Mouse (Mus musculus): ENCODE data around the gene H6pd. TPM values are rescaled to one million over a fixed set of nuclear protein-coding genes. Genes with fewer than 3 reads are reported as not detected.

H6pd gene
- polyA plus RNA-seq, 1 experiment from 2014 or later: 5.8 TPM

DNA sequence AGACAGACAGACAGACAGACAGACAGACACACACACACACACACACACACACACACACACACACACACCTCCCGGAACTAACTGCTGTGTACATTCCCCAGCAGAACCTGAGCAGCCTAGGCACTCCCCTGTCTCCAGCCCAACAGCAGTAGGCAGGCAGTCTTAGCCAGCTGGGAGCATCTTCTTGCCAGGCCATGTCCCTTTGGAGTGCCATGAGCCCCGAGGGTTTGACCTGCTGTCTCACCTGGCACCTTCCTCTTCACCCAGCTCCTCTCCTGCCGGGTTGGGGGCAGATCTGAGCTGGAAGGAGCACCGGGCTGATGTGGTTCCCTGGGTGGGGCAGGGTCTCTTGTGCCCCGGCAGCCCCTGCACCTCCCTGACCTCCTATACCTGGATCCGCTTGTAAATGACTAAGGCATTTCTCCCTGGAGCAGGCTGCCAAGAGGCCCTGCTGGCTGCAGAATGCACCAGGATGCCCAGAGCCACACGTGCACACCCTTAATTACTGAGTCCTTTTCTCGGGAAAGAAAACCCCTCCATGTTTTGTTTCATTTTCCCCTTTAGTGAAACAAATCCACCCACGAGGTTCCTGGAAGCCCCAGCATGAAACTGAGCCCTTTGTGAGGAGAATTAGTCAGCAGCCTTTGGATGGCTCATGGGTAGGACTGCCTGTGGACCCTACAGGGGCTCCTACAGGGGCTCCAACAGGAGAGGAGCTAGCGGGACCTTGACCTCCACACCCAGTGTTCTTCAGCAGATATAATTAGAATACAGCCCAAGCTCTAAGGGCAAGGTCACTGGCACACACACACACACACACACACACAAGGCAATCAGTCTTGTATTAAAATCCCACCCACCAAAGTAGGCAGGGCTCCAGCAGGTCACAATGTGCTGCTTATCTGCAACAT is 65.7 kb downstream of the H6pd start:
- H3K27me3 ChIP-seq (ENCODE audit: insufficient read depth, poor library complexity, severe bottlenecking): peaks cover 33% of the 10 kb centered on the region; the same call in 1 of the 2 replicates
- H3K36me3 ChIP-seq: no peaks in the 10 kb centered on the region
- H3K9me3 ChIP-seq: no peaks in the 10 kb centered on the region
- H3K4me1 ChIP-seq: peaks cover 76% of the 10 kb centered on the region
- no peak for DNase-seq (ENCODE audit: low spot score)
- peak overlapping the region; percentile 22; the same call in 1 of the 2 replicates for H3K27ac ChIP-seq
- no peak overlapping the region for H3K4me3 ChIP-seq
- WGBS: 55% methylated on average over 10 of the region's 10 CpGs

- H3K27ac ChIP-seq: 0 out of 2 replicates have a peak overlapping the region, but pooled peaks have one; percentile 16
- no peaks in the 10 kb centered on the region for H3K36me3 ChIP-seq
- WGBS: 75% methylated on average over 18 of the region's 18 CpGs
- peaks cover 73% of the 10 kb centered on the region for H3K4me1 ChIP-seq
- no peak for DNase-seq (ENCODE audit: low spot score)
- H3K27me3 ChIP-seq (ENCODE audit: insufficient read depth, poor library complexity, severe bottlenecking): peaks cover 27% of the 10 kb centered on the region; the same call in 1 of the 2 replicates
- no peaks in the 10 kb centered on the region for H3K9me3 ChIP-seq
- no peak overlapping the region for H3K4me3 ChIP-seq
These were observed 67.6 kb downstream of the H6pd start for GRCm38 (mm10) chr4:149941067-149941755.

DNA sequence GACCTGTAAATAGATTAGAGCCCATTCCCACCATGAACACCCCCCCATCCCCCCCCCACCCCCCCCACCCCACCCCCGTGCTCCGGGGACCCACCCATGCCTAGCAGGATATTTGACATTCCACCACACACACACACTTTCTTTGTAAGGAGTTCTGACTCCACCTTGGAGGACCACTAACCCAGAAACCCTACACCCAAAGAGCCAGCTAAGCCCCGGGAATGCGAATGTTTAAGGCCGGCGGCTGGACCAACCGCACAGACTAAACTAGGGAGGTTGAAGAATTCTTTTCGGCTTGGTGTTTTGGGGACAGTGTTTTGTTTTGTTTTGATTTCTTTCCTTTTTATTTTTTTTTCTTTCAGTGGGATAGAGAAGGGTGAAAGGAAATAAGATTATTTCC is 70.1 kb downstream of the H6pd start:
- 56% methylated on average over 8 of the region's 8 CpGs for WGBS
- H3K27me3 ChIP-seq (ENCODE audit: insufficient read depth, poor library complexity, severe bottlenecking): peaks cover 34% of the 10 kb centered on the region
- DNase-seq (ENCODE audit: low spot score): no peak
- H3K9me3 ChIP-seq: no peaks in the 10 kb centered on the region
- no peak overlapping the region for H3K4me3 ChIP-seq
- H3K4me1 ChIP-seq: peaks cover 63% of the 10 kb centered on the region
- peak overlapping the region; percentile 59; the same call in 1 of the 2 replicates for H3K27ac ChIP-seq
- no peaks in the 10 kb centered on the region for H3K36me3 ChIP-seq

GRCm38 (mm10) chr4:149936921-149937320 is 71.9 kb downstream of the H6pd start:
- Histone ChIP-seq H3K4me3 (no peak overlapping the region), H3K4me1 (peaks cover 45% of the 10 kb centered on the region), H3K27ac (no peak overlapping the region), H3K27me3 (ENCODE audit: insufficient read depth, poor library complexity, severe bottlenecking) (peaks cover 30% of the 10 kb centered on the region), H3K36me3 (no peaks in the 10 kb centered on the region), H3K9me3 (0 out of 2 replicates have a peak, but pooled peaks cover 3% of the 10 kb centered on the region)
- WGBS: 36% methylated on average over 5 of the region's 5 CpGs
- no peak for DNase-seq (ENCODE audit: low spot score)

GRCm38 (mm10) chr4:149935470-149935869 is 73.4 kb downstream of the H6pd start:
- 0 out of 2 replicates have a peak, but pooled peaks cover 3% of the 10 kb centered on the region for H3K9me3 ChIP-seq
- DNase-seq (ENCODE audit: low spot score): no peak
- H3K4me3 ChIP-seq: no peak overlapping the region
- H3K27me3 ChIP-seq (ENCODE audit: insufficient read depth, poor library complexity, severe bottlenecking): peaks cover 22% of the 10 kb centered on the region
- no peaks in the 10 kb centered on the region for H3K36me3 ChIP-seq
- H3K4me1 ChIP-seq: peaks cover 39% of the 10 kb centered on the region
- WGBS: 80% methylated on average over 6 of the region's 6 CpGs
- no peak overlapping the region for H3K27ac ChIP-seq

GRCm38 (mm10) chr4:149933519-149934245 is 75.1 kb downstream of the H6pd start:
- no peaks in the 10 kb centered on the region for H3K36me3 ChIP-seq
- H3K9me3 ChIP-seq: 0 out of 2 replicates have a peak, but pooled peaks cover 3% of the 10 kb centered on the region
- whole genome bisulfite sequencing: 86% methylated on average over 16 of the region's 16 CpGs
- H3K4me3 ChIP-seq: no peak overlapping the region
- H3K27ac ChIP-seq: no peak overlapping the region; the same call in 1 of the 2 replicates
- H3K27me3 ChIP-seq (ENCODE audit: insufficient read depth, poor library complexity, severe bottlenecking): peaks cover 14% of the 10 kb centered on the region
- H3K4me1 ChIP-seq: peaks cover 32% of the 10 kb centered on the region
- no peak for DNase-seq (ENCODE audit: low spot score)

- H3K27me3 ChIP-seq (ENCODE audit: insufficient read depth, poor library complexity, severe bottlenecking): peaks cover 14% of the 10 kb centered on the region
- H3K4me3 ChIP-seq: no peak overlapping the region
- 88% methylated on average over 7 of the region's 7 CpGs for WGBS
- H3K36me3 ChIP-seq: no peaks in the 10 kb centered on the region
- DNase-seq (ENCODE audit: low spot score): no peak
- H3K4me1 ChIP-seq: peaks cover 25% of the 10 kb centered on the region
- no peak overlapping the region for H3K27ac ChIP-seq
- 0 out of 2 replicates have a peak, but pooled peaks cover 3% of the 10 kb centered on the region for H3K9me3 ChIP-seq
These were observed 75.8 kb downstream of the H6pd start for GRCm38 (mm10) chr4:149933025-149933424.

- Histone ChIP-seq H3K36me3 (no peaks in the 10 kb centered on the region), H3K27me3 (ENCODE audit: insufficient read depth, poor library complexity, severe bottlenecking) (peaks cover 14% of the 10 kb centered on the region), H3K4me1 (peaks cover 20% of the 10 kb centered on the region), H3K9me3 (0 out of 2 replicates have a peak, but pooled peaks cover 3% of the 10 kb centered on the region), H3K4me3 (no peak overlapping the region), H3K27ac (no peak overlapping the region)
- no peak for DNase-seq (ENCODE audit: low spot score)
- WGBS: 79% methylated on average over 9 of the region's 9 CpGs
These were observed 76.6 kb downstream of the H6pd start for GRCm38 (mm10) chr4:149932108-149932815.

- Histone ChIP-seq H3K4me1 (peaks cover 10% of the 10 kb centered on the region), H3K27ac (no peak overlapping the region), H3K36me3 (no peaks in the 10 kb centered on the region), H3K4me3 (no peak overlapping the region), H3K9me3 (0 out of 2 replicates have a peak, but pooled peaks cover 3% of the 10 kb centered on the region), H3K27me3 (ENCODE audit: insufficient read depth, poor library complexity, severe bottlenecking) (peaks cover 10% of the 10 kb centered on the region)
- WGBS: 61% methylated on average over 3 of the region's 3 CpGs
- DNase-seq (ENCODE audit: low spot score): no peak
These were observed 78.1 kb downstream of the H6pd start for GRCm38 (mm10) chr4:149930755-149931154.

Data from heart, embryonic 10.5 days (tissue).